Mouse (Mus musculus) adrenal gland, adult (tissue): ENCODE measurements at regions not wholly inside any gene's neighbourhood (a gene's known extent, or its start where the extent isn't known, plus 50 kb on each side); places are given as distances from the start of the nearest gene placed in this dataset.

ENCODE experiments used
- DNase-seq, 2 experiments: peaks; one replicate each; pipeline ENCODE4 v3.0.0; 2022 to 2023; ENCODE audit warnings: low spot score in 1 of 2; ENCODE audit not compliant: inconsistent age in 2 of 2

- peak in 1 of 2 experiments; percentile 69 for DNase-seq
Measured at GRCm38 (mm10) chr3:20590143-20590542, 223.2 kb upstream of the Agtr1b start.

- peak in 1 of 2 experiments; percentile 28 for DNase-seq
Measured at GRCm38 (mm10) chr3:20551563-20551962, 184.6 kb upstream of the Agtr1b start.

DNA sequence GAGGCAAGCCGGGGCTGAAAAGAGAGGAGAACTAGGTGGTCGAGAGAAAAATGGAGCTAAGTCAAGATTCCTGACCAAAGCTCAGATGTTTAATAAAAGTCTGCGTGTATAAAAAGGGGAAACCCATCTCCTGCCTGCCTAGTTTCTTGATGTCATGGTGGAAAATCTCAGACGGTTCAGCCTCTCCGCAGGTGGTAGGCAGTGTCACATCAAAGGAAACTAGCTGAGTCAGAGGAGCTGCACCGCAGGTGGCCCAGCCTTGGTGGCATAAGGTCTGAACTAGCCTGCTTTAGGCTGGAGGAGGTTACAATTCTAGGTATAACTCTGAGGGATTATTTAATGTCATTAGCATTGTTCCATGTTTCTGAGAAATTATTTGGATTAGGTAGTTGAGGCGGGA is 177.0 kb upstream of the Agtr1b start:
- no peak for DNase-seq

GRCm38 (mm10) chr3:20538492-20539004 is 171.6 kb upstream of the Agtr1b start:
- no peak for DNase-seq

DNA sequence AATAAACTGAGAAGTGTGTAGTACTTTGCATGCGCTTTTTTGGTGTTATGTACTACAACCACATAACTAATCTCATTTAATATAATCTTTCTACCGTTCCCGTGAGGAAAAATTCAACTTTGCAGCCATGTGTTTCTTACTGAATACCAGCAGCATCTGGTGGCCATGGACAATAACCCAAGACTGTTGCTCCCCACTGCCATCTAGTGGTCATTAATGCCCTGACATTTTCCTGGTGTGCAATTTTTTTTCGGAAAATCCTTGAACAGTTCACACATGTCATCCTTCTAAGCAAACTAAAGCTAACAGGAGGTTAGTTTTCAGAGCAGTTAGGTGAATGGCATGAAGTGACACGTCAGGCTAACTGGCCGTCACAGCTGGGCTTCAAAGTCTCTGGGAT is 153.8 kb upstream of the Agtr1b start:
- peak; percentile 8 to 61 for DNase-seq

- DNase-seq = peak; percentile 76 to 91
Measured at GRCm38 (mm10) chr3:20509192-20509591, 142.2 kb upstream of the Agtr1b start.

DNA sequence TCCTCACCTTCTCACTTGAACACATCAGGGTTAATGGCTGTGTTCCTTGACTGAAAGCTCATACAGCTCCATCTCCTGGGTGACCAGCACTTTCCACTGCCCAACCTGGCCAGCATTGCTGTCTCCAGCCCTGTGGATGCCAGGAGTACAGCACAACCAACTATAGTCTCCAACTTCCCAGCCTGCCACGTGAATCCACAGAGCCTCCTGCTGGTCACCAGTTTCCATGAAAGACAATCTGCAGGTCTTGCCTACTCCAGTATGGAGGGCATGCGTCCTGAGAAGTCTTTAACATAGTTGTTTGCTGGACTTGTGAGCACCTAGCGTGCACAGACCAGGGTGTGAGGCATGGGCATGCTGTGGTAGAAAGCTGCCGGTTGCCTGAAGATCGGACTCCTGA is 138.6 kb upstream of the Agtr1b start:
- peak; percentile 35 to 64 for DNase-seq
